Mouse (Mus musculus): ENCODE results near the gene Mapk6. TPM values are rescaled to one million over a fixed set of nuclear protein-coding genes. Genes with fewer than 3 reads are reported as not detected.

The Mapk6 gene
- polyA plus RNA-seq, 2 experiments: 9.3 to 17.1 TPM

DNA sequence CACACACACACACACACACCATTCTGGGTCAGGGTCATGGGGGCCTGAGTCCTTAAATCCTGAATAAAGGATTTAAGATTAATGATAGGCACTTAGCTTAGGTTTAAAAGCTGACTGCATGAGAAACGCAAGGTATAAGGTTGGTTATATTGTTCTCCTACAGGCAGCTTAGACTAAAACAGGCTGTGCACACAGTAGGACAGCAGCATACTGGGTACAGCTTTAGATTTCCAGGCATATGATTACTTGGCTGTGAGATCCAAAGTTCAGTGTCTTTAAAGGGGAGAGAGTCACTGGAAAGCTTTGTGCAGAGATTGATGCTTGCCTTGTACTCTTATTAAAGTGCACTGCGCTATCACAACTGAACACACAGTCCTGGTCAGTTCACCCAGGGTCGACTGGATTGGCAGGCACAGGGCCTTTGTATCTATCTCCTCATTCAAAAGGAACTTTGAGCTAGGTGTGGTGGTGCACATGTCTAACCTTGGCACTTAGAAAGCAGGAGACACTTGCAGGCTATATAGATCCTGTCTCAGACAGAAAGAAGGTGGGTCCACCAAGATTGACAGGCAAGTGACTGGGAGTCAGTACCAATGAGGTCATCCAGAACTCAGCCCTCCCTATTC, 25.4 kb downstream of the Mapk6 start:
- H3K36me3 ChIP-seq (replicated peaks; ENCODE audit: control insufficient read depth, insufficient read depth, low read depth): peaks cover 8% of the 10 kb centered on the region; the same call in 1 of the 2 replicates
- TF ChIP-seq EP300 (IDR thresholded peaks at IDR 0.05; ENCODE audit: low read depth) (no peak), CTCF (IDR thresholded peaks at IDR 0.05; ENCODE audit: low read depth) (no peak)
- H3K4me1 ChIP-seq (replicated peaks; ENCODE audit: control insufficient read depth in 2 of 2, insufficient read depth in 2 of 2, low read length in 1 of 2): no peaks in the 10 kb centered on the region
- 64% methylated on average over 3 of the region's 3 CpGs for WGBS (ENCODE audit: insufficient replicate concordance)
- H3K27ac ChIP-seq: no peak overlapping the region
- H3K9ac ChIP-seq (replicated peaks): no peak overlapping the region
- H3K27me3 ChIP-seq (ENCODE audit: control insufficient read depth, insufficient read depth, low read length): no peaks in the 10 kb centered on the region
- DNase-seq (ENCODE audit: low read depth in 3 of 3, low spot score in 3 of 3): no peak
- no peak overlapping the region for H3K4me2 ChIP-seq (ENCODE audit: low read depth)
- no peak for ATAC-seq (ENCODE audit: insufficient read depth)
- H3K9me3 ChIP-seq (ENCODE audit: control insufficient read depth, low read length): no peaks in the 10 kb centered on the region
- no peak overlapping the region for H3K4me3 ChIP-seq (ENCODE audit: insufficient read depth in 1 of 2, low read depth in 2 of 2, low read length in 2 of 2)

DNA sequence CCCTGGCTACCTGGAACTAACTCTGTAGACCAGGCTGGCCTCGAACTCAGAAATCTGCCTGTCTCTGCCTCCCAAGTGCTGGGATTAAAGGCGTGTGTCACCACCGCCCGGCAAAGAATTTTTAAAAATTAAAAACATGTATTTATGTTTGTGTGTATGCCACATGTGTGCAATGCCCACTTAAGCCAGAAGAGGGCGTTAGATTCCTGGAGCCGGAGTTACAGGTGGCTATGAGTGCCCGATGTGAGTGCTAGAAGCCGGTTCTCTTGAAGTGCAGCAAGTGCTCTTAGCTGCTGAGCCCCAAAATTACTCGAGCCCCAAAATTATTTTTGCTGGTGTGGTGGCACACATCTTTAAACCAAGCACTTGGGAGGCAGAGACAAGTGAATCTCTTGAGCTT, 26.0 kb downstream of the Mapk6 start:
- Histone ChIP-seq H3K36me3 (replicated peaks; ENCODE audit: control insufficient read depth, insufficient read depth, low read depth) (peaks cover 4% of the 10 kb centered on the region; the same call in 1 of the 2 replicates), H3K4me3 (ENCODE audit: insufficient read depth in 1 of 2, low read depth in 2 of 2, low read length in 2 of 2) (no peak overlapping the region), H3K4me1 (replicated peaks; ENCODE audit: control insufficient read depth in 2 of 2, insufficient read depth in 2 of 2, low read length in 1 of 2) (no peaks in the 10 kb centered on the region), H3K27ac (no peak overlapping the region), H3K9me3 (ENCODE audit: control insufficient read depth, low read length) (no peaks in the 10 kb centered on the region), H3K27me3 (ENCODE audit: control insufficient read depth, insufficient read depth, low read length) (no peaks in the 10 kb centered on the region), H3K9ac (replicated peaks) (no peak overlapping the region), H3K4me2 (ENCODE audit: low read depth) (no peak overlapping the region)
- TF ChIP-seq EP300 (IDR thresholded peaks at IDR 0.05; ENCODE audit: low read depth): no peak
- TF ChIP-seq CTCF (IDR thresholded peaks at IDR 0.05; ENCODE audit: low read depth): peak; percentile 45
- 59% methylated on average over 9 of the region's 9 CpGs for WGBS (ENCODE audit: insufficient replicate concordance)
- ATAC-seq (ENCODE audit: insufficient read depth): no peak
- no peak for DNase-seq (ENCODE audit: low read depth in 3 of 3, low spot score in 3 of 3)

DNA sequence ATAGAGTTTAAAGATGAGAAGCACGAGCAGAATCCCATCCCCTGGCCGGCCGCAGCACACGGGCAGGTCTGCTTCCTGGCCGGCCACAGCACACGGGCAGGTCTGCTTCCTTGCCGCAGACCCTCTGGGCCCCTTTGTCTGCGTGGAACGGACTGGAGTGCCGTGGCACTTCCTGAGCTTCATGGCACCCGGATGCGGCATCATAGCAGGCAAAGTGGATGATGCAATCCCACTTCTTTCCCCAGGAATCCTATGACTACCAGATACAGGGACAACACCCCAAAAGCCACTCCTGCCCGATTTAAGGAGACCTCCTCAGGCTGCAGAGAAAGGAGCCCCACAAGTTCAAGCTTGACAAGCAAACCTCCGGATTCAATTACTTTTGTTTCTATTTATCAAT, 27.0 kb downstream of the Mapk6 start:
- TF ChIP-seq CTCF (IDR thresholded peaks at IDR 0.05; ENCODE audit: low read depth): no peak
- TF ChIP-seq EP300 (IDR thresholded peaks at IDR 0.05; ENCODE audit: low read depth): no peak
- no peak overlapping the region for H3K4me3 ChIP-seq (ENCODE audit: insufficient read depth in 1 of 2, low read depth in 2 of 2, low read length in 2 of 2)
- H3K9ac ChIP-seq (replicated peaks): no peak overlapping the region
- H3K4me2 ChIP-seq (ENCODE audit: low read depth): no peak overlapping the region
- no peak overlapping the region for H3K27ac ChIP-seq
- peaks cover 3% of the 10 kb centered on the region; the same call in 1 of the 2 replicates for H3K36me3 ChIP-seq (replicated peaks; ENCODE audit: control insufficient read depth, insufficient read depth, low read depth)
- no peaks in the 10 kb centered on the region for H3K9me3 ChIP-seq (ENCODE audit: control insufficient read depth, low read length)
- H3K4me1 ChIP-seq (replicated peaks; ENCODE audit: control insufficient read depth in 2 of 2, insufficient read depth in 2 of 2, low read length in 1 of 2): no peaks in the 10 kb centered on the region
- ATAC-seq (ENCODE audit: insufficient read depth) (no peak), DNase-seq (ENCODE audit: low read depth in 3 of 3, low spot score in 3 of 3) (no peak)
- WGBS (ENCODE audit: insufficient replicate concordance): 74% methylated on average over 14 of the region's 14 CpGs
- H3K27me3 ChIP-seq (ENCODE audit: control insufficient read depth, insufficient read depth, low read length): no peaks in the 10 kb centered on the region

DNA sequence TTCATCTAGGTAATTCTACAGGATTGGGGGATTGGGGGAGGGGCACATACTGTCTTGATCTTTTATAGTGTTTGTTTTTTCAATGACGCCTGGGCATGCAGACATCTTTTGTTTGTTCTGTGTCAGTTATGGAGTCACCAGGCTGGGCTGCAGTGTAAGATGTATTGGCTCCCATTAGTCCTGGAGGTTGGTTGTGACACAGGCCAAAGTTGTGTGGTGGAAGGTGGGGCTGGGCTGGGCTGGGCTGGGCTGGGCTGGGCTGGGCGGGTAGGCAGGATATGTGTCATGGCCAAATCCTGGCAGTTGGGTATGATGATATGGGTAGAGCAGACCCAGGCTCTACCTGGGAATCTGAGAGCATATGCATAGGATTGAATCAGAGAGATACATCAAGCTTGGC, 31.0 kb downstream of the Mapk6 start:
- no peaks in the 10 kb centered on the region for H3K36me3 ChIP-seq (replicated peaks; ENCODE audit: control insufficient read depth, insufficient read depth, low read depth)
- no peak for ATAC-seq (ENCODE audit: insufficient read depth)
- H3K9me3 ChIP-seq (ENCODE audit: control insufficient read depth, low read length): no peaks in the 10 kb centered on the region
- no peak overlapping the region for H3K4me3 ChIP-seq (ENCODE audit: insufficient read depth in 1 of 2, low read depth in 2 of 2, low read length in 2 of 2)
- no peak overlapping the region for H3K27ac ChIP-seq
- H3K9ac ChIP-seq (replicated peaks): no peak overlapping the region
- DNase-seq (ENCODE audit: low read depth in 3 of 3, low spot score in 3 of 3): no peak
- no peak overlapping the region for H3K4me2 ChIP-seq (ENCODE audit: low read depth)
- H3K27me3 ChIP-seq (ENCODE audit: control insufficient read depth, insufficient read depth, low read length): no peaks in the 10 kb centered on the region
- WGBS (ENCODE audit: insufficient replicate concordance): 53% methylated on average over 2 of the region's 2 CpGs
- no peaks in the 10 kb centered on the region for H3K4me1 ChIP-seq (replicated peaks; ENCODE audit: control insufficient read depth in 2 of 2, insufficient read depth in 2 of 2, low read length in 1 of 2)
- TF ChIP-seq CTCF (IDR thresholded peaks at IDR 0.05; ENCODE audit: low read depth): no peak
- TF ChIP-seq EP300 (IDR thresholded peaks at IDR 0.05; ENCODE audit: low read depth): no peak

DNA sequence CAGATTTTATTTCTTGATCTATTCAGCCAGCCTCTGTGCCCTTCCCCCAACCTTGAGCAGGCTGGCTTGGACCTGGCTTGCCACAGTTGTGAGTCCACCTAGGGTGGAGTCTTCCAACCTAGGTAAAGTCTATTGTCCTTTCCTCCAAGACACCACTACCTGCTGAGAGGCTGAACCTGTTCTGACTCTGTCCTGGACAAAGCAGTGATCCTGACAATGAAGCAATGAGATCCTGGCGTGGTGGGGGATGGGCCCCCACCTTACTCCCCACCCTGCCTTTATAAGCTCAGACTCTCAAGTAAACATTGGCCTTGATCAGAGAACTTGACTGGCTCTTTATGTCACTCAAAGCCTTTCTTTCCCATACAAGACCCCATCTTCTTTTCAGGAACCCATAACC, 33.4 kb downstream of the Mapk6 start:
- no peaks in the 10 kb centered on the region for H3K9me3 ChIP-seq (ENCODE audit: control insufficient read depth, low read length)
- no peak overlapping the region for H3K9ac ChIP-seq (replicated peaks)
- H3K27me3 ChIP-seq (ENCODE audit: control insufficient read depth, insufficient read depth, low read length): no peaks in the 10 kb centered on the region
- TF ChIP-seq CTCF (IDR thresholded peaks at IDR 0.05; ENCODE audit: low read depth) (no peak), EP300 (IDR thresholded peaks at IDR 0.05; ENCODE audit: low read depth) (no peak)
- H3K4me2 ChIP-seq (ENCODE audit: low read depth): no peak overlapping the region
- no peak overlapping the region for H3K4me3 ChIP-seq (ENCODE audit: insufficient read depth in 1 of 2, low read depth in 2 of 2, low read length in 2 of 2)
- no peaks in the 10 kb centered on the region for H3K4me1 ChIP-seq (replicated peaks; ENCODE audit: control insufficient read depth in 2 of 2, insufficient read depth in 2 of 2, low read length in 1 of 2)
- ATAC-seq (ENCODE audit: insufficient read depth) (no peak), DNase-seq (ENCODE audit: low read depth in 3 of 3, low spot score in 3 of 3) (no peak)
- 33% methylated on average over 1 of the region's 1 CpGs for WGBS (ENCODE audit: insufficient replicate concordance)
- H3K36me3 ChIP-seq (replicated peaks; ENCODE audit: control insufficient read depth, insufficient read depth, low read depth): no peaks in the 10 kb centered on the region
- no peak overlapping the region for H3K27ac ChIP-seq
